Mouse (Mus musculus): Measurements from ENCODE around the gene Scamp5. TPM values are rescaled to one million over a fixed set of nuclear protein-coding genes. Genes with fewer than 3 reads are reported as not detected.
A peak's percentile ranks its signal among the peaks of the same experiment; 100 is the strongest.

The Scamp5 gene
- total RNA-seq (2015; ENCODE audit: low replicate concordance) (1.0 TPM in 1 of 2 replicates, not detected in the other), total RNA-seq (2017; ENCODE audit: low replicate concordance) (0.14 and 0.17 TPM in 2 replicates)

DNA sequence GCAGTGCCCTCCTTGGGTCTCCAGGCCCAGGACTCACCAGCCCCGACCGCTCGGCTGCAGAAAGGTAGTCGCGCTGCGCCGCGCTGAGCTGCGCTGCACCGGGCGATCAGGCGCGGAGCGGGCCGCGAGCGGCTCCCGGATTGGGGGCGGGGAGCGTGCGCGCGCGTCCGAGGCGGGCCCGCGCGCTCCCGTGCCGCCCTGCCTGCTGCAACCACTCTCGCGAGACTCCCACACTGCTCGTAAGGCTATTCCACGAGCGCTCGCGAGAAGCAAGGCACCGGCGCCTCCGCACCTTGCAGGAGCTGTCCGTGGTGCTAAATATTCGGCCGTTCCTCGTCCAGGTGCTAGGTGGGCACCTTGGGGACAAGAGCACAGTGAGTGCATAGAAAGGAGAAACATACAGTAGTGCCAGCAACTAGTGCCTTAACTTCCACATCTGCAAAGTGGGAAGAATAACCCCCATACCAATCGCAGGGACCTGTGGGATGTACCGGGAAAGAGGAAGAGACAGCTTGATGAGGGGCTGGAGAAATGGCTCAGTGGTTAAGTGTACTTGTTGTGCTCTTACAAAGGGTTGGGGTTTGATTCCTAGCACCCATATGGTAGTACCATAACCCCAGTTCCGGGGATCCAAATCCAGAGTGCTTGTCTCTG lies at the start of gene Scamp5:
TSS of gene Scamp5 (minus strand) at position 165 of the 654 bp plus-strand sequence.
- ATAC-seq (replicated peaks; ENCODE audit: low FRiP score, poor library complexity, severe bottlenecking), result no peak

DNA sequence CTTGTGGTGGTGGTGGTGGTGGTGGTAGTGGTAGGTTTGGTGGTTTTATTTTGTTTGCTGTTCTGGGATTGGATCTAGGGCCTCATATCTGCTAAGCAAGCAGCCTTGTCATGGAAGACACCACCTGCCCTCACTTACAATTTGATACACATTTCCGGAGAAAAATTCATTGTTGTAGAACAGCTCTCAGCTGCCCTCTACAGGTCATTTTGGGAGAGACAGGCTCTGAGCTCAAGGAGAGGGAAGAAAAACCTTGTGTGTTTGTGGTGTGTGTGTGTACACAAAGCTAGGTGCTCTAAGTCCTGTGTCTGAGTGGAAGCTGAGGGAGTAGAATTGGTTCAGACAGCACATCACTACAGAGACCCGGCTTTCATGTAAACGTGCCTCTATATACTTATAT lies 49.3 kb upstream of the Scamp5 start:
- ATAC-seq (replicated peaks; ENCODE audit: low FRiP score, poor library complexity, severe bottlenecking), result peak; percentile 49; the same call in 1 of the 2 replicates

DNA sequence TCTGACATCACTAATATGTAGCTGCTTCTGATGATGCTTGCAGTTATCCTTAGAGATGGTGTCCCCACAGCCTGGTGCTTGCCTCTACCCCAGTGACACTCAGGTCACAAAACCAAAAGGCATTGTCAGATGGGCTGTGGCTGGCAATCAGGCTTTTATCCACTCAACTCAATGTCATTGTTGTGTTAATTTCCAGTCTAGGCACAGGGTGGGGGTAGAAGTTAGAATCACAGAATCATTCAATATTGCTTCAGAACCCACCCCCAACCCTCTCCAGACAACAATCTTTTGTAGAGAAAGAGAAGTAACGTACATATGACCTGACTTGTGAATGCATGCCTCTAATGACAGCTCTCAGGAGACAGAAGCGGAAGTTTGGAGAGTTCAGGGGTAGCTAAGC lies 42.7 kb upstream of the Scamp5 start:
- no peak for ATAC-seq (replicated peaks; ENCODE audit: low FRiP score, poor library complexity, severe bottlenecking)

DNA sequence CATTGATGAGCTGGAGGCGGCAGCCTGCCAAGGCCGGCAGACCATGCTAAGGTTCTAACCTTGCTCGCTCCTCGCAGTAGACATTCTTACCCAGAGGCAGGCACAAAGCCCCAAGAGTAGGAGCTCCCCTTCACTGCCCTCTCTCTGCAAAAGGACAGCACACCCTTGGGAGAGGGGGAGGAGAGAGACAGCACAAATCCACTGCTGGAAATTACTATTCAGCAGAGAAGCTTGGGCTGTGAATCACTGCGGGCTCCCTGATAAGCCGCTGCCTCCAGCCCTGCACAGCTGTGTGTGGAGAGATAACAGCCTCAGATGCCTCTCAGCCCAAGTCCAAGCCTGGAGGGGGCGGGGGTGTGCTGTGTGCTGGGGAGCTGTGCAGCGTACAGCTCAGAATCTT lies 37.8 kb upstream of the Scamp5 start:
- peak; percentile 94 for ATAC-seq (replicated peaks; ENCODE audit: low FRiP score, poor library complexity, severe bottlenecking)

DNA sequence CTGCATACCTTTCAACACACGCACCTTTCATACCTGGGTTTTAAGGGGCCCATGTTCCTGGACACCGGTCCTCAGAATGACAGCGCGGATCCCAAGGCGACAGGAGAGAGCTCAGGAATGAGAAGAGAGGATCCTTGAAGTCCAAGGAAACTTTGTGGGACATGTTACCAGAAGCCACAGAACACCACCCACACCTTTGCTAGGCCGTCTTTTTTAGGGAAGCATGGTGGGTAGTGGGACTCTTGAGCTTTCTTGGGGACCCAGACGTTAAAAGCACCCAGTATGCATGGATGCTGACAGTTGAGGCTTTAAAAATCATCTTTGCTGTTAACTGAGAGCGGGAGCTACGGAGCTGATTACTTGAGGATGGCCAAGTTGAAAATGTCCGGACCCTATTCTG lies 37.0 kb upstream of the Scamp5 start:
- no peak for ATAC-seq (replicated peaks; ENCODE audit: low FRiP score, poor library complexity, severe bottlenecking)

DNA sequence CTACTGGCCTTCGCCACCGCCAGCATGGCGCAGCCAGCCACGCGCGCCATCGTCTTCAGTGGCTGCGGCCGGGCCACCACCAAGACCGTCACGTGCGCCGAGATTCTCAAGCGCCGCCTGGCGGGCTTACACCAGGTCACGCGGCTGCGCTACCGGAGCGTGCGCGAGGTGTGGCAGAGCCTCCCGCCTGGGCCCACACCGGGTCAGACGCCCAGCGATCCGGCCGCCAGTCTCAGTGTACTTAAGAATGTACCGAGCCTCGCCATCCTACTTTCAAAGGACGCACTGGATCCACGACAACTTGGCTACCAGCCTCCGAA lies 36.5 kb upstream of the Scamp5 start:
- ATAC-seq (replicated peaks; ENCODE audit: low FRiP score, poor library complexity, severe bottlenecking), result peak; percentile 38; the same call in 1 of the 2 replicates

DNA sequence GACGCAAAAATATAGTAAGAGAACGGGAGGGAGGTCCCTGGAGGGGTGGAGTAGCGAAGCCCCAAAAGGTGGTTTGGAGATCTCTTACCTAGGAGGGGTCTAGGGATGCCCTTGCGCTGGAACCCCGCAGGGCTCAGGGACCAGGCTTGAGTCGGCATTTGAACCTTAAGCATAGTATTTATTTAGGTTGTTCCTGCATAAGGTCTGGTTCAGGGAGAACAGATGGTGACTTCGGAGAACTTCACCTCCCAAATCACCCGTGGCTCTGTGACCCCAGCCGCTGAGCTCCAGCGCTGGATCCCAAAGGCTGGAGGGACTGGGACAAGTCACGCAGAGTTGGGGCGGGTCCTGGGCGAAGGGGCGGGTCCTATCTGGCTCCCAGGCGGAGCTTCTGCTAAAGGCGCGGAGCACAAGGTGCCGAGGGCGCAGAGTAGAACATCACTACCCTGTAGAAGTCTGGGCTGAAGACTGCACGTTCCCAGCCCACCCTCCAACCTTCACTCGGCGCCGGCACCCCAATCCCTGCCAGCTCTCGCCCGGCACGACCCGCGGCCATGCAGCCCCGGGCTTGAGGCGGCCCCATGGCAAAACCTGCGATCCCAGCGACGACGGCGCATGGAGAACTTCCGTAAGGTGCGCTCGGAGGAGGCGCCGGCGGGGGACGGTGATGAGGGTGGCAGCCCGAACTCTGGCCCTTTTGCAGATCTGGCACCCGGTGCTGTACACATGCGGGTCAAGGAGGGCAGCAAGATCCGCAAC lies 35.9 kb upstream of the Scamp5 start, which contains the start of gene Rpp25:
TSS of gene Rpp25 (plus strand) at position 405 of the 759 bp plus-strand sequence.
- no peak for ATAC-seq (replicated peaks; ENCODE audit: low FRiP score, poor library complexity, severe bottlenecking)

DNA sequence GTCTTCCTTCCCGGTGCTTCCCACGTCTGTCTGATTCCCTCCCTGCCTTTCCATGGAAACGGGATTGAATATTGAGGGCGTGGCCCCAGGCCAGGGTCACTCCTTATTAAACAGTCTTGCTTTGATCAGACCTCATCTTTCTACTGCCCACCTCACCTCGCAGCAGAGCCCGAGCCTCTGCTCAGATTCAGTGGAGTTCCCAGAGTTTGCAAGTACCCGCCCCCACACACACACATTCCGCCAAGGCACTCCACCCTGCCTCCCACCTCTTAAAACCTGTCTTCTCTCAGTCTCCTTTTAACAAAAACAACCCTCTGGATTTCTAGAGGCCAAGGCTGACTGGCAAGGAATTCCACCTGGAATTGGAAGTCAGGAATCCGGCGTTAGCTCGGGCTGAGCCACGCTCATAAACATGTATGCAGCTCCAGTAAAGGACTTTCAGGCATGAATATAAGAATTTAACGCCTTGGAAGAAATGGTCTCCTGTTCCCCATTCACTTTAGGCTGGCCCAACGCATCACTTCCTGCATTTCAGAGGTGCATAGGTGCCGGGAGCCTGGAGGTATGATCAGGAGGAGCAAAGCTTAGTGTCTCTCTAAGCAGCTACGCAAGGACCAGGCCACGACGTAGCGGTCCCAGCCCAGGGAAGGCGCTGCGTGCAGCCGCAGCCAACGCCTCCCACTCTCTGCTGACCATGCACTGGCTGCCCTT lies 35.2 kb upstream of the Scamp5 start:
- no peak for ATAC-seq (replicated peaks; ENCODE audit: low FRiP score, poor library complexity, severe bottlenecking)

DNA sequence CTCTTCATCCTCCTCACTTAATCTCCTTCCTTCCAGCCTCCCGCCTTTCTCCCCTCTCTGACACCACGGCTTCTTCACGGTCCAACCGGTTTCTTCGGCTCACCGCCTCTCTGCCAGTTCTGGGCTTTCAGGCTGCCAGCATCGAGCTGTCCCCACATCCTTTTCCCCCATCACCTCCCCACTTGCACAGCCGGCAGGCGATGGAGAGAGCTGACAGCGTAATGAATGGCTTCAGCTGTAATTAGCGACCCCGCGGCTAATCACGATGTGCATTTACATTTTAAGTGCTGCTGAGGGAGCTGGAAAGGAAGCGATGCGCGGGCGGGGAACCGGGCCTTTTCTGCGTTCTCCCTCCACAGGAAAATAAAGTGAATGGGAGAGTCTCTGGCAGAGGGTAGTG lies 34.0 kb upstream of the Scamp5 start:
- ATAC-seq (replicated peaks; ENCODE audit: low FRiP score, poor library complexity, severe bottlenecking), result no peak

DNA sequence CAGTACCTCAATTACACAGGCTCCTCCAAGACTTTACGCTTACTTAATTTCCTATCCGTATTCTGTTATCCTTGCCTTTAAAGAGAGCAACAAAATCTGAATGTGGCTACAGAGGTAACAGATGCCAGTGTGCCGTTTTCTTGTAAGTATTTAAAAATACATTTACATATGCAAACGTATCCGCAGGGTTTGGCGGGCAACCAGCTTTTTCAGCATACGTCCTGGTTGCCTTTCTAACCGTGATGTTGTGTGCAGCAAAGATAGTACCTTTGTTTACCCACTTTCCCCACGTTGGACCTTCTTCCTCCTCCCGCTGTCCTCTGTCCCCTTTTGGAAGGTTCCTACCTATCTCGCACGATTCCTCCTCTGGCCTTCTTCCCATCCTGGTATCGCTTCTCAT lies 33.6 kb upstream of the Scamp5 start:
- ATAC-seq (replicated peaks; ENCODE audit: low FRiP score, poor library complexity, severe bottlenecking), result no peak

DNA sequence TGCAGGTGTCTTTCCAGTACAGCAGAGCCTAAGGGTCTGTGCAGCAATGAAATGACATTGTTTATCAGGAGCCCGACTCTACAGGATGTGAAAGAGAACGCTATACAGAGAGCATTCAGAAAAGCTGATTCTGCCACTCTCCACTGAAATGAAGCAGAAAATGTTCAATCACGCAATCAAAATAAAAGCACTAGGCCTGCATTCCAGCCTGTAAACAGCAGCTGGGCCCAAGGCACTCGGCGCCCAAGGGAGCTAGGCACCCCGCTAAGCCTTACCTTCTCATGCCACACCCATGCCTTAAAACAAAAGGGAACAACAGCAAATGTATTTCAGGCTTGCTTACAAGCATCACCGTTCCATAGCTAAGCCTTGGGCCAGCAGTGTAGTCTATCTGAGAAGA lies 30.7 kb upstream of the Scamp5 start:
- ATAC-seq (replicated peaks; ENCODE audit: low FRiP score, poor library complexity, severe bottlenecking), result no peak

DNA sequence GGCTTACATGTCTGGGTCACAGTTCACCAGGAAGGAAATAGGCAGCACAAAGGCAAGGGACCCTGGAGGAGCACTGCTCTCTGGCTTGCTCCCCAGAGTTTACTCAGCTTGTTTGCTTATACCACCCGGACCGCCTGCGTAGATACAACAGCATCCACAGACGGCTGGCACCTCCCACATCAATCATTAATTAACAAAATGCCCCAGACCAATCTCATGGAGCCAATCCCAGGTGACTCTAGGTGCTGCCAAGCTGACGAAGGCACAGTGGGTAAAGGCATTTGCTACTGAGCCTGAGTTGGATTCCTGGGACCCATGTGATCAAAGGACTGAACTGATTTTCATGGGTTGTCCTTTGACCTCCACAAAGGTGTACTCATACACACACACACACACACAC lies 29.4 kb upstream of the Scamp5 start:
- ATAC-seq (replicated peaks; ENCODE audit: low FRiP score, poor library complexity, severe bottlenecking), result no peak

DNA sequence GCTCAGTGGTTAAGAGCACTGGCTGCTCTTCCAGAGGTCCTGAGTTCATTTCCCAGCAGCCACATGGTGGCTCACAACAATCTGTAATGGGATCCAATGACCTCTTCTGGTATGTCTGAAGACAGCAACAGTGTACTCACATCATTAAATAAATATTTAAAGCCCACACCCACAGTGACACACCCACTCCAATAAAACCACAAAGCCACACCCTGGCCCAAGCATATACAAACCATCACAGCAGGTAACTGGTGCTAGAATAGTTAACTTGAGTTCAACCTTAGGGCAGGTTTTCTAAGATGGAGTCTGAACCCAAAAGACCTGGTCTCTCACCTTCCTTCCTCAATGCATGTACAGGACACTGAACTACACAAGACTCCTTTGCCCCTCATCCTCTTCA lies 27.1 kb upstream of the Scamp5 start:
- no peak for ATAC-seq (replicated peaks; ENCODE audit: low FRiP score, poor library complexity, severe bottlenecking)

DNA sequence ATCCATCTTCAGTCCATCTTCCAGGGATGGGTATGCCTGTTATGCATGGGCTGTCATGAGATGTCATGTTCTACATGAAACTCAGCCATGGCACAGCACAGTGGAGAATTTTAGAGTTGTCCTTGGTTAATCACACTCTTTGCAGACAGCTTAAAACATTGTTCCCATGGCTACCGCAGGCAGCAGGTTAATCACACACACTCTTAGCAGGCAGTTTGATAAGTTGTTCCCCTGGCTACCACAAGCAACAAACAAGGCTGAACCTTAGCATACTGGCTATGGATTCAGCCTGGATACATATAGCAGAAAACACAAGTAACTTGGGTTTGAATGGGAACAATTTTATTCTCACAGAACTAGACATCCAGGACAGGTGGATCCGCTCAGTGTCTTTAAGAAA lies 25.7 kb upstream of the Scamp5 start:
- 0 out of 2 replicates have a peak, but pooled peaks have one; percentile 43 for ATAC-seq (replicated peaks; ENCODE audit: low FRiP score, poor library complexity, severe bottlenecking)

DNA sequence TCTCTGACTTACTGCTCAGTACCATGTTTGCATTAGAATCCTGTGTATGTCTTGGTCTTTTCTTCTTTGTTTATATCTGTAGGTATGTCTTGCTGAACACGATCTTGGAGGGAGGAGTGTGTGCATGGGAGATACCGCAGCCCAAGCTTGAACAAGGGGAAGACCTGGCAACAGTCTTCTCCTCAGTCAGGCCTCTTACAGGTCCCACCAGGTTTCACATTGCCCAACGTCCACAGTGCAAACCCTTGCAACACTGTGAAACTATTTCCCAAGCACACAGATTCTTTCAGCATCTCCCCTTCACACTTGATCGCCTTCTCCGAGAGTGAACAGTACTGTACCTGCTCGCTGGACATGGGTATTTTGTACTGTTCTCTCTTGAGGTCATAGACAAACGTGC lies 19.9 kb upstream of the Scamp5 start:
- ATAC-seq (replicated peaks; ENCODE audit: low FRiP score, poor library complexity, severe bottlenecking), result no peak

DNA sequence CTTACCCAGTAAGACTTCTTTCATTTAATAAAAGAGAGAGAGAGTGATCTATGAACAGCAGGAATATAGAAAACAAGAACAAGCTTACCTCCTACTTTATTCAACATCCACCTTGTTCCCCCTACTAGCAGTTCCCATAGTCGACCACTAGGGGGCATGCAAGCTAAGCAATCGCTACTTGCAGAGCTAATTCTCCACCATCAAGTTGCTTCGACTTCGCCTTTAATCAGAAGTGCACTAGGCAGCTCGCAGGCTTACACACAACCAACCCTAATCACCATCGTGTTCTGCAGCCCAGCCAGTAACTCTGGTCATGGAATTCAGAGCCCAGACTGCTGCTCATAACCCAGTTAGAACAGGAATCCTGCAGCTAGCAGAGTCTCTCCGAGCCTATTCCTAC lies 17.9 kb upstream of the Scamp5 start:
- ATAC-seq (replicated peaks; ENCODE audit: low FRiP score, poor library complexity, severe bottlenecking), result peak; percentile 94

DNA sequence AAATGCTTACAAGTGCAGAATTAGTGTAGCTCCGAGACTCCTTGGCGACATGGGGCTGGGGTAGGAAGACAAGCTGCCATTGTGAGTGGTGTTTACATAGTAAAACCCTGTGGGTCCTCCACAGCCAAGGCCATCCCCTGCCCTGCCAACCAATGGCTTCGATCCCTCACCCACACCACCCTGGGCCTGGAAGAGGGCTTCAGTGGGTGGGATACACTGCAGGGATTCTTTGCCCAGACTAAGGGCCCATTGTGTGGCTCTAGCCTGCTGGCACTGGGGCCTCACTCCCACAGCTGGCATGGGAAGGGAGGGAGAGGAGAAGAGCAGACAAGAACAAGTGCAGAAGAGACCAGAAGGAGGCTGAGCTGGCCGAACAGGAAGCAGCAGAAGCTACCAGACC lies 1.1 kb upstream of the Scamp5 start:
- no peak for ATAC-seq (replicated peaks; ENCODE audit: low FRiP score, poor library complexity, severe bottlenecking)

DNA sequence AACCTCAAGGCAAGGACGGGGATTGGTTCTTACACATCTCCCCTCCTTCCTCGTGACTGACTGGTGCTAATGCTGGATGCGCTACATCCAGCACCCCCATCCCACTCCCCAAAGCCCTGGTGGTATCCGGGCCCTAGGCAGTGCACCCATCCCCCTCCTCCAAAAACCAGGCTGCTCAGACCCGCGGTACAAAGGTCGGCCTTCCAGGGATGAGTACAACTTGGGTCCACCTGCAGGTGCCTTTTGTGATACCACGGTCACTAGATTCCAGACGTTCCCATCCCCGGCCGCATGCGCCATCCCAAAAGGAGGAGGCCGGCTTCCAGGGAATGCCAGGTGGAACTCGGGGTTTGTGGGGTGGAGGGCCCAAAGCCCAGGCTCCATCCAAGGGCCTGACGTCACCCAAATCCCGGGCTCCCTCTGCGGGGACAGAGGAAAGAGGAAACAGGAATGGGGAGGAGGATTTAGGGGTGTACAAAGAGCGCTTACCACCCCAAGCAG lies 539 bp downstream of the Scamp5 start:
- ATAC-seq (replicated peaks; ENCODE audit: low FRiP score, poor library complexity, severe bottlenecking), result no peak

DNA sequence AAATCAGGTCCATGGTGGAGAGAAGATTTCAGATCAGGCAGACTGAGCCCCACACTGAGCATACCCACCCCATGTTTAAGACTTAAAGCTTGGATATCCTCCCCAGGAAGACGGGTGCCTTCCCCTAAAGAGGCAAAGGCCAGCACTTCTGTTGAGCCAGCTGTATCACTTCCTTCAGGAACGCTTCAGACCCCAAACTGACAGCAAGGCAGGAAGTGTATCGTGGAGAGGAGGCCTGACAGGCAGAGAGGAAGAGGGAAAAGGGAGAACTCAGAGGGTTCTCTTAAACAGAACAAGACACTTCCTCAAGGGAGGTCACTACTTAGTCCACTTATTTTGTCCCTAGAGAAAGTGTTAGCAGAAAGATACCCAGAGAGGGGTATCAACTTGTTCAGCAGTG lies 1.8 kb downstream of the Scamp5 start:
- ATAC-seq (replicated peaks; ENCODE audit: low FRiP score, poor library complexity, severe bottlenecking), result no peak

DNA sequence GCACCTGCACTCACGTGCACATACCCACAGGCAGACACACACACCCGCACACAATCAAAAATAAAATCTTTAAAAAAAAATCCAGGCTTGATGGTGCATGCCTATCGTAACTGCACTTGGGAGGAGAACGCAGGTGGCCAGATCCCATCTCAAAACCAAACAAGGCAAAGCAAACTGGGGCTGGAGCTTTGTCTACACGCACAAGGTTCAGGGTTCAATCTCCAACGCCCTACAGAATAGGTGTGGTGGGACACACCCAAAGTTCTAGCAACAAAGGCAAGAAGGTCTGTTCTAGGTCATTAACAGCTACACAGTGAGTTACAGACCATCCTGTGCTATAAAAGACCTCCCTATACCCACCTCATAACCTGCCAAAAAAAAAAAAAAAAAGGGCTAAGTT lies 5.0 kb downstream of the Scamp5 start:
- ATAC-seq (replicated peaks; ENCODE audit: low FRiP score, poor library complexity, severe bottlenecking), result no peak

DNA sequence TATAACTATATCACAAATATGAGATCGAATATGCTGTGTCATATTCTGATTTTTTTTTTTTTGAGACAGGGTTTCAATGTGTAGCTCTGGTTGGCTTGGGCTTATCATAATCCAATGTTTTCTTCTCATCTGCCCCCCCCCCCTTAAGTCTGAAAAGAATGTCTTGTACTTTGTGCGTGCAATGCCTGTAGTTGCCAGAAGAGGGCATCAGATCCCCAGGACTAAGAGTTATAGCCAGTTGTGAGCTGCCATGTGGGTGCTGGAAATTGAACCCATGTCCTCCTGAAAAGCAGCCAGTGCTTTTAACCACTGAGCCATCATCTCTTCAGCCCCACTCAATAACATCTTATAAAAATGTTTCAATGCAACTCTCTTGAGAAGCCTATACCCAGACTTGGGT lies 8.2 kb downstream of the Scamp5 start:
- peak; percentile 61; the same call in 1 of the 2 replicates for ATAC-seq (replicated peaks; ENCODE audit: low FRiP score, poor library complexity, severe bottlenecking)
